Mouse (Mus musculus) brown adipose tissue, adult 24 weeks (tissue): ENCODE results near the gene Pbx4. TPM values are rescaled to one million over a fixed set of nuclear protein-coding genes. Genes with fewer than 3 reads are reported as not detected.

Experiments used
- H3K27ac ChIP-seq: fragments of 200-500 bp; replicated peaks from 2 replicates; pipeline ENCODE4 v1.5.1; 2012; ENCODE audit warnings: low read depth, mild to moderate bottlenecking, low read length
- H3K4me1 ChIP-seq: fragments of 200-500 bp; 2 replicates; pipeline ENCODE4 v1.6.1; 2012; ENCODE audit warnings: low read length, mixed read lengths; ENCODE audit not compliant: control insufficient read depth, insufficient read depth, insufficient read length
- H3K4me3 ChIP-seq: fragments of 200-500 bp; 2 replicates; pipeline ENCODE4 v1.5.1; 2012; ENCODE audit warnings: low read depth, mild to moderate bottlenecking, low read length, moderate library complexity; ENCODE audit not compliant: insufficient read depth
- polyA plus RNA-seq: library from polyadenylated mRNA; stranded (reverse); fragments of >200 nt; gene quantifications from 2 replicates; pipeline ENCODE4 v1.2.4, GENCODE M21; 2012; ENCODE audit not compliant: missing spikeins, insufficient read depth, insufficient read length

Gene Pbx4
- polyA plus RNA-seq, 1 experiment, result not detected

DNA sequence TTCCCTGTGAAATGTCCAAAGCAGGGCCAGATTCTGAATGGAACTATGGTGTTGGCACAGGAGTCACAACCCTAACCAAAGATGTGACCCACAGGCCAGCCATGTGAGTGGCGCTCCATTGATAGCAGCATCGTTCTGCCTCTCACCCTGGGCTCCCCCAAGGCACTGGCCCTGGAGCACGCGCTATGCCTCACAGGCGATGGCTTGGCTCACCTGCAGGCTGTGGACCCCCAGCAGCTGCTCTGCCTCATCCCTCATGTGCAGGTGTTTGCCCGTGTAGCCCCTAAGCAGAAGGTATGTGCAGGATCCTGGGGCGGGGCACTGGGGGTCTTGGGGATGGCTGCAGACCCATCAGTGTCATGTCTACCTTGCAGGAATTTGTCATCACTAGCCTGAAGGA lies 28.9 kb upstream of the Pbx4 start:
- Histone ChIP-seq H3K4me1 (no peaks in the 10 kb centered on the region), H3K27ac (no peak overlapping the region), H3K4me3 (no peak overlapping the region)

DNA sequence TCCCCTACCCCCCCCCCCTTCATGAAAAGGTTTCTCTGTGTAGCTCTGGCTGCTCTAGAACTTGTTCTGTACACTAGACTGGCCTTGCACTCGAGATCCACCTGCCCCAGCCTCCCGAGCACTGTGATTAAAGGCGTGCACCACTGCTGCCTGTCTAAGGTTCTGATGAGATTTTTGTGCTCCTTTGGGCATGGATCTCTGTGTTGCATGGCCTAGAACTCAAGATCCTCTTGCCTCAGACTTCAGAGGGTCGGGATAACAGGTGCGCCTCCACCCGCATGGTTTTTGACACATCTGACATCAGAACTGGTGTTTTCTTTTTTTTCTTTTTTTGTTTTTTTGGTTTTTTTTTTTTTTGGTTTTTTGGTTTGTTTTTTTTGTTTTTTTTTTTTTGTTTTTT lies 27.8 kb upstream of the Pbx4 start:
- H3K27ac ChIP-seq, result no peak overlapping the region
- H3K4me3 ChIP-seq, result no peak overlapping the region
- H3K4me1 ChIP-seq, result no peaks in the 10 kb centered on the region

GRCm38 (mm10) chr8:69805086-69805485 lies 27.2 kb upstream of the Pbx4 start:
- Histone ChIP-seq H3K27ac (no peak overlapping the region), H3K4me3 (no peak overlapping the region), H3K4me1 (no peaks in the 10 kb centered on the region)

DNA sequence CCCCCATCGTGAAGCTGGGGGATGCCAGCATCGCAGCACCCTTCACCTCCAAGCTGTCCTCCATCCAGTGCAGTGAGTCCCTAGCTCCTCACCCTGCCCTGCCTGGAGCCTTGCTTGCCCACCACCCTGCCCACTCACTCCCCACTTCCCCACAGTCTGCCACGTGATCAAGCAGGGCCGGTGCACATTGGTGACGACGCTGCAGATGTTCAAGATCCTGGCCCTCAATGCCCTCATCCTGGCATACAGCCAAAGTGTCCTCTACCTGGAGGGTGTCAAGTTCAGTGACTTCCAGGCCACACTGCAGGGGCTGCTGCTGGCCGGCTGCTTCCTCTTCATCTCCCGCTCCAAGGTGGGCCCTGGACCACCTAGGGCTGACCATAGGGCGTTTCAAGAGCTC lies 26.8 kb upstream of the Pbx4 start:
- H3K27ac ChIP-seq, result no peak overlapping the region
- H3K4me3 ChIP-seq, result no peak overlapping the region
- H3K4me1 ChIP-seq, result no peaks in the 10 kb centered on the region

- no peak overlapping the region for H3K4me3 ChIP-seq
- H3K27ac ChIP-seq, result no peak overlapping the region
- no peaks in the 10 kb centered on the region for H3K4me1 ChIP-seq
Measured at GRCm38 (mm10) chr8:69807236-69807635, 25.1 kb upstream of the Pbx4 start.

DNA sequence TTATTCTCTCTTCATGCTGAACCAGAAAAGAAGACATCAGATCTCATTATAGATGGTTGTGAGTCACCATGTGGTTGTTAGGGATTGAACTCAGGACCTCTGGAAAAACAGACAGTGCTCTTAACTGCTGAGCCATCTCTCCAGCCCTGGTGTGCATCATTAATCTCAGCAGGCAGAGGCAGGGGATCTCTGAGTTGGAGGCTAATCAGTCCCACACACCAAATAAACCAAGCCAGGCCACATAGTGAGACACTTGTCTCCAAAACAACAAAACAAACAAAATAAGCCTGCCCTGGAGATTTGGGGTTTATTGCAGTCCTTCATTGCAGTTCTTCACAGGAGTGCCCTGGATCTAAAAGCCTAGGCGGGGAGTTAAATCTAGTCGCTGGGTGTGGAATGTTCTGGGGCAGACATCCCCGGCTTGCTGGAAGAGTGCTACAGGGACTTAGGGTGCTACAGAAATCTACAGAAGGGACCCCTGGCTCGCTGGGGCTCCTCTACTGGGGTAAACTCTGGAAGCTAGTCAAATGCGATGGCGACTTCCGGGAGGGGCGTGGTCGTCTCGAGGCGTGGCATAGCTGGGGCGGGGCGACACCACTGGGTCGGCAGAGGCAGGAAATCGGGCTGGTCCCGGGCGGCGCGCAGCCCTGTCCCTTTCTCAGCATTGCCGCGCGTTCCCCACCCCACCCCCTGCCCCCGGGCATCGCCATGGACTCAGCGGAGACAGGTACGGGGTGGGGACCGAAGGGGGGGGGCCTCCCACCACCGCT lies 24.0 kb upstream of the Pbx4 start, which contains the start of gene Gmip:
Gene Gmip (plus strand): TSS at position 586 of the 770 bp plus-strand sequence.
- Histone ChIP-seq H3K4me3 (peak within 1 kb of the TSS; percentile 71), H3K27ac (0 out of 2 replicates have a peak within 1 kb of the TSS, but pooled peaks have one; percentile 33), H3K4me1 (no peaks in the 10 kb centered on the region)

DNA sequence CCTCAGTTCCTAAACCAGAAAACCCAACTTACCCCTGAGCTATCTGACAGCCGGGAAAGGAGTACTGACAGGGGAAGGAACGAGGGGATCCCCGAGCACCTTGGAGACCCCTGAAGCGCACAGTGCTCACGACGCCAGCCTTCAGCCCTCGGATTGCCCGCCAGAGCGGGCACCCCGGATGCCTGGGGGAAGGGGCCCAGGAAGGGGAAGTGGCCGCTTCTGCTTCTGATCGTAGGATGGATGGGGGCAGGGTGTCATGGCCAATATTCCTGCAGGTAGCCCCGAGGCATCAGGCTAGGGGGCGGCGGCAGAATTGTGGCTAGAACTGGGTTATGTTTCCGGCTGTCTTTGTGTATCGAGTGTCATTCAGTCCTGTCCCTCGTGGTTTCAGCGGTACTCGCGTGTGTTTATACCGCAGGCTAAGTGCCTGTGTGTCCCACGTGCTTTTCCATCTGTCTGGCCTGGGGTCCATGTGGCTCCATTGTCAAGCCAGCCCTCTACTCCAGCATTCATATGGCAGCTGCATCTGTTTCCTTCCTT lies 23.4 kb upstream of the Pbx4 start:
- Histone ChIP-seq H3K4me1 (no peaks in the 10 kb centered on the region), H3K4me3 (peak overlapping the region; percentile 71), H3K27ac (no peak overlapping the region)

GRCm38 (mm10) chr8:69809820-69810219 lies 22.5 kb upstream of the Pbx4 start:
- no peaks in the 10 kb centered on the region for H3K4me1 ChIP-seq
- 0 out of 2 replicates have a peak overlapping the region, but pooled peaks have one; percentile 12 for H3K4me3 ChIP-seq
- no peak overlapping the region for H3K27ac ChIP-seq

DNA sequence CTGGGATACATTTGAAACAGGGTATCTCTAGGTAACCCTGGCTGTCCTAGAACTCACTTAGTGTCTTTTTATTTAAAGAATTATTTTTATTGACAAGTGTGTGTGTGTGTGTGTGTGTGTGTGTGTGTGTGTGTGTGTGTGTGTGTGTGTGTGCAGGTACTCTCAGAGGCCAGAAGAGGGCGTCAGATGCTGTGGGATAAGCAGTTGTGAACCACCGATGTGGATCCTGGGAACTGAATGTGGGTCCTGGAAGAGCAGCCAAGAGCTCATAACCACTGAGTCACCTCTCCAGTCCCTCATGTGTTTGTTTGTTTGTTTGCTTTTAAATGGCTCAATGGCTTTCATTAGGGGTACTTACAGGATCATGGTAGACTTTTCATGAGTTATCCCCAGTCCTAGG lies 17.4 kb upstream of the Pbx4 start:
- Histone ChIP-seq H3K4me1 (0 out of 2 replicates have a peak, but pooled peaks cover 3% of the 10 kb centered on the region), H3K27ac (no peak overlapping the region), H3K4me3 (no peak overlapping the region)

- H3K27ac ChIP-seq, result no peak overlapping the region
- H3K4me1 ChIP-seq, result 0 out of 2 replicates have a peak, but pooled peaks cover 3% of the 10 kb centered on the region
- no peak overlapping the region for H3K4me3 ChIP-seq
Measured at GRCm38 (mm10) chr8:69815396-69815795, 16.9 kb upstream of the Pbx4 start.

- Histone ChIP-seq H3K4me3 (no peak overlapping the region), H3K27ac (no peak overlapping the region), H3K4me1 (peaks cover 5% of the 10 kb centered on the region; the same call in 1 of the 2 replicates)
Measured at GRCm38 (mm10) chr8:69820466-69820865, 11.8 kb upstream of the Pbx4 start.

- H3K4me1 ChIP-seq, result peaks cover 2% of the 10 kb centered on the region; the same call in 1 of the 2 replicates
- H3K4me3 ChIP-seq, result peak overlapping the region; percentile 14
- H3K27ac ChIP-seq, result no peak overlapping the region
Measured at GRCm38 (mm10) chr8:69821971-69822385, 10.3 kb upstream of the Pbx4 start.

GRCm38 (mm10) chr8:69822386-69823191 lies 9.7 kb upstream of the Pbx4 start, which contains the start of gene Lpar2:
Gene Lpar2, plus strand, starts transcription at chr8:69822429.
- no peak within 1 kb of the TSS for H3K27ac ChIP-seq
- peaks cover 2% of the 10 kb centered on the region; the same call in 1 of the 2 replicates for H3K4me1 ChIP-seq
- H3K4me3 ChIP-seq, result peak within 1 kb of the TSS; percentile 46

DNA sequence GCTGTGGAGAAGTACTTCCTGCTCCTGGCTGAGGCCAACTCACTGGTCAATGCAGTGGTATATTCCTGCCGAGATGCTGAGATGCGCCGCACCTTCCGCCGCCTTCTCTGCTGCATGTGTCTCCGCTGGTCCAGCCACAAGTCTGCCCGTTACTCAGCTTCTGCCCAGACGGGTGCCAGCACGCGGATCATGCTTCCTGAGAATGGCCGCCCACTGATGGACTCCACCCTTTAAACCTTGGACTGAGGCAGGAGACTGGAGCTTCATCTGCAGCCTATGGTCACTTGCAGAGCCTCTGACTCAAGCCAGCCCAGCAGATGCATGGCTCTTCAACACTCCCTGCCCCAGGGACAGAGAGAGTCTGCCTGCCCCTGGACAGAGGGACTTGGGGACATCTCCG lies 5.9 kb upstream of the Pbx4 start:
- Histone ChIP-seq H3K27ac (no peak overlapping the region), H3K4me3 (no peak overlapping the region), H3K4me1 (peaks cover 2% of the 10 kb centered on the region; the same call in 1 of the 2 replicates)

- 0 out of 2 replicates have a peak, but pooled peaks cover 3% of the 10 kb centered on the region for H3K4me1 ChIP-seq
- no peak overlapping the region for H3K4me3 ChIP-seq
- no peak overlapping the region for H3K27ac ChIP-seq
Measured at GRCm38 (mm10) chr8:69837057-69837682, 4.9 kb downstream of the Pbx4 start.
